Mouse (Mus musculus): ENCODE measurements around the gene Tnip1. TPM values are rescaled to one million over a fixed set of nuclear protein-coding genes. Genes with fewer than 3 reads are reported as not detected.

Gene Tnip1
- polyA plus RNA-seq, 1 experiment from 2014 or later: 13.6 TPM

DNA sequence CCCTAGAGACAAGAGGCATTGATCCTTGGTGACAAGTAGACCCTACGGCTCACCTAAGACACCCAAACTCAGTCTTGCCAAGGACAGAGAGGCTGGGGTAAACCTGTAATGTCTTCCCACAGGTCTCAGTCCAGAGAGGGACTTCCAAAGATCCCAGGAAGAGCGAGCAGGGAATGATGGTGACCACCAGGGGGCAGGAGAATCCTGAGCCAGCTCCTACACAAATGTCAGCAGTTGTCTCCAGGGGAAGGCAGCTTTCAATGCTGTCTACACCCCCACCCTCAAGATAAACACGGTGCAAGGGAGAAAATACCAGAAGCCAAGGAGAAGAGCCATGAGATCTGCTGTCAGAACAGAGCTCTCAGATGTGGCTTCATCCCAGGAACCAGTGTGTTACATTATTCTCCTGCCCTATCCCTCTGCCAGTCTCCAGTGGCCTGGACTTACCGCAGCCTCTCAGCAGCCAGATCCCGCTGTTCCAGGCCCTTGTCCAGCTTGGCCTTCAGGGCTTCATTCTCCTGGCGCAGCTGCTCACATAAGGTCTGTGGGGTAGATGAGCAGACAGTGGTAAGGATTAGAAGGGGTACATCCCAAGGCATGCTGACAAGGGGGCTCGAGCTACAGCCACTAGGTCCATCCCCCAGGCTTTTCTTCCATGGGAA is 32.3 kb downstream of the Tnip1 start:
- H3K9me3 ChIP-seq: no peaks in the 10 kb centered on the region
- H3K36me3 ChIP-seq: peaks cover 28% of the 10 kb centered on the region; the same call in 1 of the 2 replicates
- H3K4me1 ChIP-seq: 0 out of 2 replicates have a peak, but pooled peaks cover 3% of the 10 kb centered on the region
- WGBS: 74% methylated on average over 7 of the region's 7 CpGs
- no peak overlapping the region for H3K4me3 ChIP-seq
- H3K4me2 ChIP-seq (replicated peaks): no peak overlapping the region
- ATAC-seq (ENCODE audit: low FRiP score, low read depth): no peak
- H3K27ac ChIP-seq (replicated peaks): 0 out of 2 replicates have a peak overlapping the region, but pooled peaks have one; percentile 15
- H3K27me3 ChIP-seq: no peaks in the 10 kb centered on the region
- no peak overlapping the region for H3K9ac ChIP-seq (replicated peaks)

DNA sequence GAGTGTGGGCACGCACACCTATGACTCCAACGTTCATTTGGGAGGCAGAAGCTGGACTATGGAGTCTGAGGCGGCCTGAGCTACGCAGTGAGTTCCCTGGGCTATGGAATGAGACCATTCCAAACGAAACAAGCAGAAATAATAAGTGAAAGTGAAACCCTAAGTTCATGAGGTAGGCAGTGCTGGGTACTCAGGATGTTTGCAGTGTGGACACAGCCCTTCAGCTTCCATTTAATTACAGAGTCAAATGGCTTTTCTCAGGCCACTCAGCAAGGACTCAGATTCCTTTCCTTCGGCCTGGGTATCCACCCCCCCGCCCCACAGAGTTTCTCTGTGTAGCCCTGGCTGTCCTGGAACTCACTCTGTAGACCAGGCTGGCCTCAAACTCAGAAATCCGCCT is 33.0 kb downstream of the Tnip1 start:
- H3K4me3 ChIP-seq: no peak overlapping the region
- no peaks in the 10 kb centered on the region for H3K9me3 ChIP-seq
- 0 out of 2 replicates have a peak, but pooled peaks cover 3% of the 10 kb centered on the region for H3K4me1 ChIP-seq
- WGBS: 84% methylated on average over 8 of the region's 8 CpGs
- no peak for ATAC-seq (ENCODE audit: low FRiP score, low read depth)
- H3K36me3 ChIP-seq: peaks cover 28% of the 10 kb centered on the region; the same call in 1 of the 2 replicates
- no peaks in the 10 kb centered on the region for H3K27me3 ChIP-seq
- H3K27ac ChIP-seq (replicated peaks): no peak overlapping the region
- no peak overlapping the region for H3K9ac ChIP-seq (replicated peaks)
- no peak overlapping the region for H3K4me2 ChIP-seq (replicated peaks)

DNA sequence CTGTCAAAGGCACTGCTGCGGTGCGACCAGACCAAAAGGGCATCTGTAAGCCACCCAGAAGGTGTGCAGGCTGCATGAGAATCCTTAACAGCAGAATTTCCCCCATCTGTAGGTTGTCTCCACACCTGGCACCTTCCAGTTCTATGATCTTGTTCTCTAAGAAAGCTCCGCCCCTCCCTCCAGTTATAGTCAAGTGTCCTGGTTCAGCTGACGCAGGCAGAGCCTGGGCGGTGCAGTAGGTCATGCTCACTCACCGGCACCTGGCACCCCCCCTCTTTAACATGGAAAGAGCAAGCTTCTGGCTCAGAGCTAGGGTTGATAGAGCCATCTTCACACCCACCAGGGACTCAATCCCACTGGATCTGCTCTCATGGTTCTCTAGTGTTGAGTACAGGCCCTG is 33.4 kb downstream of the Tnip1 start:
- over 99% methylated on average over 6 of the region's 6 CpGs for WGBS
- Histone ChIP-seq H3K9me3 (no peaks in the 10 kb centered on the region), H3K4me2 (replicated peaks) (no peak overlapping the region), H3K4me3 (no peak overlapping the region), H3K4me1 (0 out of 2 replicates have a peak, but pooled peaks cover 3% of the 10 kb centered on the region), H3K36me3 (peaks cover 28% of the 10 kb centered on the region; the same call in 1 of the 2 replicates), H3K27ac (replicated peaks) (no peak overlapping the region), H3K27me3 (no peaks in the 10 kb centered on the region), H3K9ac (replicated peaks) (no peak overlapping the region)
- ATAC-seq (ENCODE audit: low FRiP score, low read depth): no peak

DNA sequence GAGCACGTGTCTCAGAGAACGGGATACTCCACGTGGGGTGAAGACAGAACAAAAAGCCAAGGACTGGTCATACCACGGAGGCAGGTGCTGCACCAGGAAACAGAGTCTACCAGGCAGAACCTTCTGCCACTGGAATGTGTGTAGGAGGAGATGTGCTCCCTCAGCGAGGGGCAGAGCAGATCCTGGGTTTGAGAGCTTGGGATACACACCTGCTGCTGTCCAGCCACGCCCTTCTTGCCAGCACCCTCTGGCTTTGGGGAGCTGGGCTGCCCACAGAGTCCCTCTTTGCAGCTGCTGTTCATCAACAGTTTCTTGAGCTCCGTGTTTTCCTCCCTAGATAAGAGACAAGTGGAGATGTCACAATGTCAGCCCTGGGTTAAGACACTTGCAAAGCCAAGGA is 33.8 kb downstream of the Tnip1 start:
- Histone ChIP-seq H3K27ac (replicated peaks) (no peak overlapping the region), H3K36me3 (peaks cover 28% of the 10 kb centered on the region; the same call in 1 of the 2 replicates), H3K4me3 (no peak overlapping the region), H3K9ac (replicated peaks) (no peak overlapping the region), H3K4me1 (0 out of 2 replicates have a peak, but pooled peaks cover 3% of the 10 kb centered on the region), H3K27me3 (no peaks in the 10 kb centered on the region), H3K9me3 (no peaks in the 10 kb centered on the region), H3K4me2 (replicated peaks) (no peak overlapping the region)
- ATAC-seq (ENCODE audit: low FRiP score, low read depth): no peak
- 91% methylated on average over 7 of the region's 7 CpGs for WGBS

DNA sequence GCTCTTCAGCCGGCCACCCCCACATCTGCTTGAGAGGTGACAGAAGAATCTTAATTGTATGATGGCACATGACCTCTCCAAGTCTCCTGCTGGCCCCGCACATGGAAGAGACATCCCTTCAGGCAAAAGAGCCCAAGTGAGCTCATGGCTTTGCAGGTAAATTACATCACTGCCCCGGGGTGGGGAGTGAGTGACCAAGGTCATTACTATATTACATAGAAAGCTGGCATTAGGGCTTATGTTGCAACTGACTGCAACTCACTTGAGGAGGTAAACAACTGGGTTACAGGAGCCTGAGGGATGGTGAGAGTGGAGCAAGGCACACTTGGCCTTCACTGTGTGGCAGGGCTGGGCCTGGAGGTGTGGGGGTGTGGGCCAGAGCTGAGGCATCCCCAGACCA is 34.5 kb downstream of the Tnip1 start:
- H3K36me3 ChIP-seq: peaks cover 28% of the 10 kb centered on the region; the same call in 1 of the 2 replicates
- ATAC-seq (ENCODE audit: low FRiP score, low read depth): no peak
- no peak overlapping the region for H3K9ac ChIP-seq (replicated peaks)

GRCm38 (mm10) chr11:54927346-54928140 is 35.2 kb downstream of the Tnip1 start:
- 82% methylated on average over 14 of the region's 14 CpGs for WGBS
- no peak for ATAC-seq (ENCODE audit: low FRiP score, low read depth)
- no peak overlapping the region for H3K4me2 ChIP-seq (replicated peaks)
- no peak overlapping the region for H3K9ac ChIP-seq (replicated peaks)
- no peak overlapping the region for H3K4me3 ChIP-seq
- no peaks in the 10 kb centered on the region for H3K27me3 ChIP-seq
- no peaks in the 10 kb centered on the region for H3K9me3 ChIP-seq
- H3K36me3 ChIP-seq: peaks cover 30% of the 10 kb centered on the region
- no peak overlapping the region for H3K27ac ChIP-seq (replicated peaks)
- H3K4me1 ChIP-seq: 0 out of 2 replicates have a peak, but pooled peaks cover 3% of the 10 kb centered on the region

More for the DNA sequence above, 34.5 kb downstream of the Tnip1 start:
- no peak overlapping the region for H3K27ac ChIP-seq (replicated peaks)
- no peak overlapping the region for H3K4me2 ChIP-seq (replicated peaks)
- WGBS: 92% methylated on average over 3 of the region's 3 CpGs
- 0 out of 2 replicates have a peak, but pooled peaks cover 3% of the 10 kb centered on the region for H3K4me1 ChIP-seq
- no peaks in the 10 kb centered on the region for H3K9me3 ChIP-seq
- no peaks in the 10 kb centered on the region for H3K27me3 ChIP-seq
- no peak overlapping the region for H3K4me3 ChIP-seq

DNA sequence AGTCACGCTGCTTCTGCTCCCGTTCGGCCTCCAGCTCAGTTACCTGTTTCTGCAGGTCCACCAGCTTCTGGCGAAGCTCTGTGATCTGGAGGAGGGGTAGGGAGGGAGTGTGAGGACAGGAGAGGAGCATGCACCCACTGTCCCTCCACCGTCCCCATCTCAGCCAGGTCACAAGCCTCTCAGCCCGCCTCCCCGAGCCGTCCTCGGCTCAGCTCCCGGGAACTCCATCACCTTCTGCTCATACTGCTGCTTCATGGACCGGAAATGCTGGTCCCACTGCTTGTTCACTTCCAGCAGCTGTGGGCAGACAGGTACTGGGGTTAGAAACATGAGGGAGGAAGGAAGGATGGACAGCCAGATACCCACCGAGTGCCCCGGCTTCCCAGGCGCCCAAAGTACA is 38.6 kb downstream of the Tnip1 start:
- 0 out of 2 replicates have a peak, but pooled peaks cover 3% of the 10 kb centered on the region for H3K4me1 ChIP-seq
- peaks cover 40% of the 10 kb centered on the region for H3K36me3 ChIP-seq
- H3K9ac ChIP-seq (replicated peaks): no peak overlapping the region
- H3K9me3 ChIP-seq: no peaks in the 10 kb centered on the region
- 93% methylated on average over 14 of the region's 14 CpGs for WGBS
- no peaks in the 10 kb centered on the region for H3K27me3 ChIP-seq
- no peak overlapping the region for H3K4me2 ChIP-seq (replicated peaks)
- no peak overlapping the region for H3K27ac ChIP-seq (replicated peaks)
- ATAC-seq (ENCODE audit: low FRiP score, low read depth): no peak
- H3K4me3 ChIP-seq: no peak overlapping the region

DNA sequence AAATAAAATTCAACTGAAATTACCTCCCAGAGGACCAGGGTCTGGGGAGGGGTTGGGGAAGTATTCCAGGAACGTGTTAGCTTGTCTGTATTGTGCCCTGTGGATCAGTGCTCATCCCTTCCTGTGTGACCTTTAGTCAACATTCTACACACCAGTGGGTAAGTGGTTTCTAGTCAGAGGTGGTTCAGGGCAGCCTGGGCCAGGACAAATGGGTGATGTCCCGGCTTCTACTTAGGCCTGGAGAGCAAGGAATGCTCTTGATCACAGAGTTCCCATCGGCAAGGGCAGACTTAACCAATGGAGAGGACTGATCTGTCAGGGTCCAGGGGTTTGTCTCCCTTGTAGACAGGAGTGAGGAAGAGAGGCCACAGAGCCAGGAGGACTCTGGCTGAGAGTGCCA is 40.2 kb downstream of the Tnip1 start:
- H3K9me3 ChIP-seq: 0 out of 2 replicates have a peak, but pooled peaks cover 3% of the 10 kb centered on the region
- WGBS: 91% methylated on average over 3 of the region's 3 CpGs

GRCm38 (mm10) chr11:54921798-54922197 is 40.9 kb downstream of the Tnip1 start:
- Histone ChIP-seq H3K27me3 (no peaks in the 10 kb centered on the region), H3K9ac (replicated peaks) (no peak overlapping the region), H3K9me3 (0 out of 2 replicates have a peak, but pooled peaks cover 3% of the 10 kb centered on the region), H3K4me1 (no peaks in the 10 kb centered on the region), H3K4me3 (no peak overlapping the region), H3K27ac (replicated peaks) (no peak overlapping the region), H3K36me3 (peaks cover 42% of the 10 kb centered on the region), H3K4me2 (replicated peaks) (no peak overlapping the region)
- ATAC-seq (ENCODE audit: low FRiP score, low read depth): no peak
- WGBS: 48% methylated on average over 7 of the region's 7 CpGs

More for the DNA sequence above, 40.2 kb downstream of the Tnip1 start:
- peaks cover 40% of the 10 kb centered on the region for H3K36me3 ChIP-seq
- H3K27me3 ChIP-seq: no peaks in the 10 kb centered on the region
- H3K4me1 ChIP-seq: no peaks in the 10 kb centered on the region
- no peak overlapping the region for H3K9ac ChIP-seq (replicated peaks)
- ATAC-seq (ENCODE audit: low FRiP score, low read depth): no peak
- H3K4me3 ChIP-seq: no peak overlapping the region
- H3K27ac ChIP-seq (replicated peaks): no peak overlapping the region
- no peak overlapping the region for H3K4me2 ChIP-seq (replicated peaks)

DNA sequence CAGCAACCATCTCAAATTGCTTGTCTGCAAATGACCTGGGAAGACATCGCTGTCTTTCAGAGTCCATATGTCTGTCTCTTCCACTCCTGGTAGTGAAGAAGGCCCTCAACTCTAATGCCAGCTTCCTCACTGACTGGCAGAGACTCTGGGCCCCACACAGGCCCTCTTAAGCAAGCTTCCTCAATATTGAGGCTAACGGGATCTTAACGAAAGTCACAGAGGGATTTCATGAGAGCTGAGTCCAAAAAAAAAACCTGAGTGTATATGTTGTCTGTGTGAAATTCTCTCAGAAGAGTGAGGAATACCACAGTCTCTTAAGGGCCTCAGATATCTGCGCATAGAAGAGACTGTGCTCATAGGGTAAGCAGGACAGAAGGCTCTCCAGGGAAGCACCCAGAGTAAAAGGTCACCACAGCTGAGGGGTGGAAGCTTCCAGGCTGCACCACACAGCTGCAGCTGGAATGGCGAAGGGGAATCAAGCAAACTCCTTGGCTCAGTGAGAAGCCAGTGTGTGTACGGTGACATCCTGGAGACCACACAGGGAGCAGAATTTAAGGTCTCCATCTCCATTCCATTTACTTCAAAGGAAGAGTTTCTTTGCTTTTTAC is 41.6 kb downstream of the Tnip1 start:
- Histone ChIP-seq H3K4me2 (replicated peaks) (no peak overlapping the region), H3K36me3 (peaks cover 42% of the 10 kb centered on the region), H3K9me3 (0 out of 2 replicates have a peak, but pooled peaks cover 3% of the 10 kb centered on the region), H3K4me1 (no peaks in the 10 kb centered on the region), H3K27me3 (no peaks in the 10 kb centered on the region), H3K4me3 (no peak overlapping the region), H3K27ac (replicated peaks) (no peak overlapping the region), H3K9ac (replicated peaks) (no peak overlapping the region)
- no peak for ATAC-seq (ENCODE audit: low FRiP score, low read depth)
- 83% methylated on average over 6 of the region's 6 CpGs for WGBS

- Histone ChIP-seq H3K4me3 (no peak overlapping the region), H3K9ac (replicated peaks) (no peak overlapping the region), H3K4me2 (replicated peaks) (no peak overlapping the region), H3K36me3 (peaks cover 39% of the 10 kb centered on the region), H3K27me3 (no peaks in the 10 kb centered on the region), H3K27ac (replicated peaks) (no peak overlapping the region), H3K9me3 (0 out of 2 replicates have a peak, but pooled peaks cover 3% of the 10 kb centered on the region), H3K4me1 (no peaks in the 10 kb centered on the region)
- ATAC-seq (ENCODE audit: low FRiP score, low read depth): no peak
- WGBS: 86% methylated on average over 11 of the region's 11 CpGs
Observed at GRCm38 (mm10) chr11:54920127-54920972, 42.4 kb downstream of the Tnip1 start.

All from midbrain, embryonic 12.5 days (tissue).